Mouse (Mus musculus) spleen, adult 12 weeks (tissue): ENCODE data around the gene Sectm1a.
A peak's percentile ranks its signal among the peaks of the same experiment; 100 is the strongest.
"Not testable (repeated sequence)": the region's sequence is repeated elsewhere in the genome, so short reads cannot be mapped to it uniquely, and the experiment has no call there.

Experiments used
- DNase-seq: peaks from one replicate; pipeline ENCODE4 v3.0.0; 2022; ENCODE audit warnings: low spot score

Sectm1a gene

GRCm38 (mm10) chr11:121047826-121048399 is 33.1 kb downstream of the Sectm1a start:
- DNase-seq, result no peak

GRCm38 (mm10) chr11:121045286-121045685 is 35.7 kb downstream of the Sectm1a start:
- DNase-seq, result no peak

- DNase-seq, result not testable (repeated sequence)
Measured at GRCm38 (mm10) chr11:121043025-121043424, 38.0 kb downstream of the Sectm1a start.

DNA sequence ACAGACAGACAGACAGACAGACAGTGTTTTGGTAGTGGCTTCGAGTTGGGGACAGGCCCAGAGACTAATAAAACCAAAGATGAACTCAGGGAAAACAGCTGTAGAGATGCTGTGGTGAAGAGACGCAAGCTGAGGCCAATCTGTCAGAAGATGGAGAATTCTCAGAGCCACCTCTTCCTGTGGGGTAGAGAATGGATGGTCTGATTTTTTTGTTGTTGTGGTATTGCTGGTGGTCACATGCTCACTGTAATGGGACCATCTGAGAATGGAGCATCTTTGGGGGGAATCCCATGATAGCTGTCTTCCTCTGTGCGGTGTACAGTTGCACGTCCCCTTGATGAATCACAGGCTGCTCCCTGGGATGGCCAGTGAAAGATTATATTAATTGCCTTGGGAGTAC is 38.5 kb downstream of the Sectm1a start:
- DNase-seq, result no peak

DNA sequence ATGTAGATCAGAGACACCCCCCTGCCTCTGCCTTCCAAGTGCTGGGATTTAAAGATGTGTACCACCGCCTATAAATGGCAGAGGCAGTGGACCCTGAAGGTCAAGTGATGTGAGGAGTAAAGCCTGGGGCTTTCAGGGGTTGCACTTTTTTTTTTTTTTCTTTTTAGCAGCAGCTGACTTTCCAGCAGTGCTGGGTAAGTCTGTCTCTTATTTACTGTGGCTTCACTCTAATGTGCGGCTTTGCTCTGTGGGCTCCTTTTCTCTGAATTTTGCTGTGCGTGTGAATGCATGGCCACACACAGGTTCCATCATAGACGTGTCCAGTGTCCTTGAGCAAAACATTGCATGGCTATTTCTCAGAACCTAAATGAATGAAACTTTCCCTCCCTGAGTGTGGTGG is 39.4 kb downstream of the Sectm1a start:
- DNase-seq, result no peak

DNA sequence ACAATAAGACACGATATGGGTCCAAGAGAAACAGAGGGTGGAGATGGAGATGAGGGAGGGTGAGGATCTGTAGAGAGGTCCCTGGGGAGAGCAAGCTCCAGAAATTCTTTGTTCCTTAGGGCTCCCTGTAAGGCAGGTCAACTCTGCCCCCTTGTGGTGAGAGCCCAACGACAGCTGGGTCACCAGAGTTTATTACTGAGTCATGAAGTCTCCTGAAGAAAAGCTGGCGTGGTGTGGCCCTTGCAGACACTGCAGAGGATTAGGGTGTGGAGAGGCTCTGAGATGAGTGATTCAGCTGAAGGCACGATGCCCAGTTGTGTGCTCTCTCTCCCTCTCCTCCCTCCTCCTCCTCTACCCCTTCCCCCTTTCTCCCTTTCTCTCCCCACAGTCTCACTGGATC is 39.8 kb downstream of the Sectm1a start:
- DNase-seq, result peak; percentile 56

DNA sequence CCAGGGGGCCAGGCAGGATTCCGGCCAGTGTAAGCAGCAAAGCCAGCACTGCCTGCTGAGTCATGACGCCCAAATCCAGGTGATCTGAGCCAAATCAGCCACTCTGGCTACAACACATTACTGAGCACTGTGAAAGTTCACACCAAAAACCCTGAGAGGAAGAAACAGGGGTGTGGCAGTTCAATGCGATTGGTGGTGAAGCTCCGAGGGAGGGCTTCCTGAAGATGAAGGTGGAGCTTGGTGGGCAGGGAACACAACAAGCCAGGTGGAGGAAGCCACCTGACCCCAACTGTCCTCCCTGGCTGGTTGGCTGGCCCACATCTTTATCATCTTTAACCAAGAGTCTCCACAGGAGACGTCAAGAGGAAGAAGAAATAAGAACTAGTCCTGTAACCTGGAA is 41.7 kb downstream of the Sectm1a start, which contains the start of gene Cd7:
TSS of gene Cd7 (minus strand) at position 117 of the 400 bp plus-strand sequence.
- DNase-seq, result no peak

DNA sequence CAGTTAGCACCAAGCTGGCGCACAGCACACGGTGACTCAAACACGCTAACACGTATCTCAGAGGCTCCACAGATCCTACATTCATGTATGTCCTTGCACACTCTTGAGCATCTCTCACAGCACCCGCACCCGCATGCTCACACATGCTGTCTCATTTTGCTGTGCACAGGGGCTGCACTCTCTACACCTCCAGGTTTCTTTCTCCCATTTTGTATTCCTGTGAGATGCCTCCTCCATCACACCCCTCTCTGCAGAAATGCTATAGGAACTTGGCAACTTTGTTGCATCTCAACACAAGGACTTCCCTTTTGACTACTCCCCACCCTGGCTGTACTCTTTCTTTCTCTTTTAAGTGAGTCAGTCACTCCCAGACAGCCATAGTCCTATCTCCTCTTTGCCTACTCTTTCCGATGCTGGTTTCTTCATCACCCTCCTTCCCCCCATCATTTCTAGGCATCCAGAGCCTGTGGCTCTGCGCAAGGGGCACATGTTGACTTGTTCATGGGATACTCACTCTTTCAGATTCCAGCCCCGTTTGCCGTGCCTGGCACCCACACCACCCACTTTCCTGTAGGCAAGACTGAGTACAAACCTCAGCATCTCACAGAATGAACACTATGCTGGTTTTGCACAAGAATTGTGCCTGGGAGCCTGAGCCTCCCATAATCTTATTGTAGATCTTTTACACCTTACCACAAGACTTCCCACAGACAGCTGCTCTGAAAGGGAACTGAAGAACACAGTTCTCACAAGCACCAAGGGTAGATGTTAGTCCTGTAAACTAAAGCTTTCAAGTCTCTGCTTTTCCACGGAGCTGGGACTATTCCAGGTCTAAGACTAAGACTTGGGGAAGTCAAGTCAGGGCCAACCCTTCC is 42.4 kb downstream of the Sectm1a start:
- no peak for DNase-seq

GRCm38 (mm10) chr11:121033118-121033517 is 47.9 kb downstream of the Sectm1a start:
- no peak for DNase-seq

DNA sequence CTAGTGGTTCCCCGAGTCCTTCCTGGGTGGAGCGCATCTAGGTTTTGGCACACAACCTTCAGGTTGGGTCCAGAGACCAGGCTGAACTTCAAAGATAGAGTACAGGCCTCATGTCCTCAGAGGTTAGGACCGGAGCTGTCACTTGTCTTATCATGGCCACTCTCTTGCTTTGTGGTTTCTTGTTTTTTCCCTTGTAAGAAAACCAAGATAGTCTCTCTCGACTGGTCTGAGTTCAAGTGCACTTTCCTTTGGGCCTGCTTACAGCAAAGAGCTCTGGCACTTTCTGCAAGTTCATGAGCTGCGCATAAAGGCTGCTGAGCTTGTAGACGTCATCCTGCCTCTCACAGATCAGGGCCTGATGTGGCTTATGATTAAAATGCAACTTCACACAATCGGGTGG is 53.8 kb downstream of the Sectm1a start:
- no peak for DNase-seq

- no peak for DNase-seq
Measured at GRCm38 (mm10) chr11:121024163-121024562, 56.9 kb downstream of the Sectm1a start.

DNA sequence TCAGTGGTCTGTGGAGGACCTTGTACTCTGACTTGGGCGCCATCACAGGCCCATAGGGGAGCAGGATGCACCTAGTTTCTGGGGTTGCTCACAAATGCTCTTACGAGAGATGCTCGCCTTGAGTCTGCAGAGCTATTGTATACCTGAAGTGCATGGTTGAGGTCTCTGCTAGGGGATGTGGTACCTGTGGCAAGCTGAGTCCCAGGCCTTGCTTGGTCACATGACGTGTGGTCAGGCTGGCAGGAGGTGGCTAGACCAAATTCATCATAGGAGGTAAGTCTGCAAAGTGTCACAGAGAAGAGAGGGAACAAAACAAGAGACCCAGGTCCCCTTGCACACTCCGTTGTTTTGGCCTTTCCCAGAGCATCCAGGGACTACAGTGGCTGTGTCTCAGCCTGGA is 61.5 kb downstream of the Sectm1a start:
- no peak for DNase-seq

DNA sequence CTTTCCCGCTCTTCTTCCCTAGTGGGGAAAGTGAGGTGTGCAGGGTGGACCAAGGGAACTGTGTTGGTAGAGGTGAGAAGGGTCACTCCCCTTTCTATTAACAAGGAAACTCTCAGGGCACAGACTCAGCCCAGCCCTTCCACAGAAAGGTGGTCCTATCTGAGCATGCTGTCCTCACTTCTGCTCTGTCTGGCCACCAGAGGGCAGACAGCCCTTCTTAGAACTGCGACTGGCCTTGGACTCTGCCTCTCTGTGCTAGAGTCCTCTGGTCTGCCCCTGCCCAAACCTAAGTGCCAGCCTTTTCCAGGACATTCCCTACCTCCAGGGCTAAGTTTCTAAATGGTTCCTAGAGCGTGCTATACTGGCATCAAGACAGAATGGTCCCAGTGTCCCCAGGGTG is 63.3 kb downstream of the Sectm1a start:
- DNase-seq, result peak; percentile 41
